Mouse (Mus musculus): Measurements from ENCODE around the gene Bloc1s3.
A peak's percentile ranks its signal among the peaks of the same experiment; 100 is the strongest.

Bloc1s3 gene

GRCm38 (mm10) chr7:19508150-19508923 is at the start of gene Bloc1s3, which contains the start of gene Trappc6a:
Gene Bloc1s3, minus strand, starts transcription at chr7:19508367.
Gene Trappc6a, plus strand, starts transcription at chr7:19508395.
- DNase-seq (ENCODE audit: low read depth, low spot score) = peak; percentile 95

GRCm38 (mm10) chr7:19557086-19557485 is 48.9 kb upstream of the Bloc1s3 start:
- DNase-seq (ENCODE audit: low read depth, low spot score) = no peak

GRCm38 (mm10) chr7:19554168-19554567 is 46.0 kb upstream of the Bloc1s3 start:
- no peak for DNase-seq (ENCODE audit: low read depth, low spot score)

GRCm38 (mm10) chr7:19552443-19552842 is 44.3 kb upstream of the Bloc1s3 start:
- no peak for DNase-seq (ENCODE audit: low read depth, low spot score)

GRCm38 (mm10) chr7:19551634-19552033 is 43.5 kb upstream of the Bloc1s3 start:
- no peak for DNase-seq (ENCODE audit: low read depth, low spot score)

- no peak for DNase-seq (ENCODE audit: low read depth, low spot score)
Measured at GRCm38 (mm10) chr7:19549394-19549793, 41.2 kb upstream of the Bloc1s3 start.

- DNase-seq (ENCODE audit: low read depth, low spot score) = no peak
Measured at GRCm38 (mm10) chr7:19547344-19547969, 39.3 kb upstream of the Bloc1s3 start.

- no peak for DNase-seq (ENCODE audit: low read depth, low spot score)
Measured at GRCm38 (mm10) chr7:19546007-19546406, 37.8 kb upstream of the Bloc1s3 start.

GRCm38 (mm10) chr7:19543584-19543983 is 35.4 kb upstream of the Bloc1s3 start:
- DNase-seq (ENCODE audit: low read depth, low spot score) = no peak

GRCm38 (mm10) chr7:19542155-19542691 is 34.1 kb upstream of the Bloc1s3 start:
- DNase-seq (ENCODE audit: low read depth, low spot score) = no peak

- DNase-seq (ENCODE audit: low read depth, low spot score) = no peak
Measured at GRCm38 (mm10) chr7:19541681-19542154, 33.6 kb upstream of the Bloc1s3 start.

GRCm38 (mm10) chr7:19540771-19541566 is 32.8 kb upstream of the Bloc1s3 start:
- no peak for DNase-seq (ENCODE audit: low read depth, low spot score)

- DNase-seq (ENCODE audit: low read depth, low spot score) = no peak
Measured at GRCm38 (mm10) chr7:19534676-19535075, 26.5 kb upstream of the Bloc1s3 start.

- DNase-seq (ENCODE audit: low read depth, low spot score) = no peak
Measured at GRCm38 (mm10) chr7:19532240-19532639, 24.1 kb upstream of the Bloc1s3 start.

- peak; percentile 82 for DNase-seq (ENCODE audit: low read depth, low spot score)
Measured at GRCm38 (mm10) chr7:19531077-19531476, 22.9 kb upstream of the Bloc1s3 start.

GRCm38 (mm10) chr7:19525105-19525481 is 16.9 kb upstream of the Bloc1s3 start:
- DNase-seq (ENCODE audit: low read depth, low spot score) = no peak

- DNase-seq (ENCODE audit: low read depth, low spot score) = no peak
Measured at GRCm38 (mm10) chr7:19524420-19525104, 16.4 kb upstream of the Bloc1s3 start.

- DNase-seq (ENCODE audit: low read depth, low spot score) = peak; percentile 62
Measured at GRCm38 (mm10) chr7:19523757-19524419, 15.7 kb upstream of the Bloc1s3 start.

GRCm38 (mm10) chr7:19523017-19523756 is 15.0 kb upstream of the Bloc1s3 start:
- DNase-seq (ENCODE audit: low read depth, low spot score) = peak; percentile 32

- DNase-seq (ENCODE audit: low read depth, low spot score) = no peak
Measured at GRCm38 (mm10) chr7:19520032-19520431, 11.9 kb upstream of the Bloc1s3 start.

Data from R1 (cell line).